Mouse (Mus musculus) lung, embryonic 14.5 days (tissue): ENCODE results near the gene Pfkp. TPM values are rescaled to one million over a fixed set of nuclear protein-coding genes. Genes with fewer than 3 reads are reported as not detected.
A peak's percentile ranks its signal among the peaks of the same experiment; 100 is the strongest.

Experiments used
- ATAC-seq: fragments of 200-750 bp; cut with Nextera tagmentation; 2 replicates; pipeline ENCODE4 v1.8.0; 2017; ENCODE audit warnings: mild to moderate bottlenecking, moderate TSS enrichment, moderate library complexity; ENCODE audit not compliant: insufficient read depth
- DNase-seq: peaks from one replicate; pipeline ENCODE4 v3.0.0-alpha.2; 2015
- H3K27ac ChIP-seq: fragments of 300-500 bp; sonication (generic); 2 replicates; pipeline ENCODE4 v1.5.1; 2014; ENCODE audit warnings: low read depth, mild to moderate bottlenecking, moderate library complexity
- H3K27me3 ChIP-seq: fragments of 300-500 bp; sonication (generic); 2 replicates; pipeline ENCODE4 v1.6.1; 2014; ENCODE audit warnings: low read length, control low read depth; ENCODE audit not compliant: insufficient read depth
- H3K36me3 ChIP-seq: fragments of 300-500 bp; sonication (generic); 2 replicates; pipeline ENCODE4 v1.6.1; 2014; ENCODE audit warnings: control low read depth; ENCODE audit not compliant: insufficient read depth
- H3K4me1 ChIP-seq: fragments of 300-500 bp; sonication (generic); 2 replicates; pipeline ENCODE4 v1.6.1; 2014; ENCODE audit warnings: antibody characterized with exemption, control low read depth; ENCODE audit not compliant: insufficient read depth
- H3K4me2 ChIP-seq: fragments of 300-500 bp; sonication (generic); 2 replicates; pipeline ENCODE4 v1.6.1; 2014; ENCODE audit warnings: mild to moderate bottlenecking
- H3K4me3 ChIP-seq: fragments of 300-500 bp; sonication (generic); 2 replicates; pipeline ENCODE4 v1.5.1; 2014; ENCODE audit warnings: low read depth, low read length
- H3K9ac ChIP-seq: fragments of 300-500 bp; sonication (generic); 2 replicates; pipeline ENCODE4 v1.6.1; 2014
- H3K9me3 ChIP-seq: fragments of 300-500 bp; sonication (generic); 2 replicates; pipeline ENCODE4 v1.6.1; 2016; ENCODE audit warnings: low read depth, low read length, control low read depth
- CTCF ChIP-seq: IDR thresholded peaks from 2 replicates; pipeline ENCODE4 v1.5.1; 2016; ENCODE audit warnings: antibody characterized with exemption, low read depth
- WGBS: fragments of 180-500 bp; shearing (Covaris S2); extraction: QIAGEN DNeasy Blood & Tissue Kit; methylation state at CpG from one replicate; pipeline ENCODE4 v1.1.7; 2014; 5-methylcytosine and 5-hydroxymethylcytosine counted together
- polyA plus RNA-seq: library from polyadenylated mRNA; unstranded; fragments of >200 nt; fragmentation: Nextera tagmentation; extraction: Ambion mirVana; gene quantifications from 2 replicates; pipeline ENCODE4 v1.2.1, GENCODE M21; 2014

Gene Pfkp
- polyA plus RNA-seq, 1 experiment from 2014 or later: 20.0 TPM

GRCm38 (mm10) chr13:6583499-6584125 lies 65.0 kb downstream of the Pfkp start:
- DNase-seq: peak; percentile 50
- Histone ChIP-seq H3K27ac (no peak overlapping the region), H3K4me3 (no peak overlapping the region), H3K36me3 (peaks cover 35% of the 10 kb centered on the region), H3K4me2 (no peak overlapping the region), H3K9ac (no peak overlapping the region), H3K9me3 (no peaks in the 10 kb centered on the region), H3K27me3 (no peaks in the 10 kb centered on the region), H3K4me1 (no peaks in the 10 kb centered on the region)
- no peak for TF ChIP-seq CTCF
- peak; percentile 45; the same call in 1 of the 2 replicates for ATAC-seq
- 50% methylated on average over 4 of the region's 4 CpGs for WGBS

- no peak overlapping the region for H3K27ac ChIP-seq
- 93% methylated on average over 6 of the region's 6 CpGs for WGBS
- H3K9me3 ChIP-seq: no peaks in the 10 kb centered on the region
- no peak overlapping the region for H3K9ac ChIP-seq
- ATAC-seq (peak; percentile 26; the same call in 1 of the 2 replicates), DNase-seq (peak; percentile 49)
- H3K4me3 ChIP-seq: no peak overlapping the region
- peak; percentile 67 for TF ChIP-seq CTCF
- no peak overlapping the region for H3K4me2 ChIP-seq
- H3K4me1 ChIP-seq: no peaks in the 10 kb centered on the region
- H3K27me3 ChIP-seq: no peaks in the 10 kb centered on the region
- peaks cover 96% of the 10 kb centered on the region for H3K36me3 ChIP-seq
These were observed 72.6 kb downstream of the Pfkp start for GRCm38 (mm10) chr13:6575920-6576509.

- WGBS: 74% methylated on average over 5 of the region's 5 CpGs
- no peak overlapping the region for H3K4me3 ChIP-seq
- ATAC-seq: no peak
These were observed 83.0 kb downstream of the Pfkp start for GRCm38 (mm10) chr13:6565571-6565970.

GRCm38 (mm10) chr13:6562409-6562808 lies 86.2 kb downstream of the Pfkp start:
- H3K4me3 ChIP-seq: no peak overlapping the region
- peaks cover 94% of the 10 kb centered on the region for H3K36me3 ChIP-seq
- no peak overlapping the region for H3K9ac ChIP-seq
- no peak overlapping the region for H3K27ac ChIP-seq
- no peaks in the 10 kb centered on the region for H3K9me3 ChIP-seq
- WGBS: 84% methylated on average over 2 of the region's 2 CpGs
- H3K4me1 ChIP-seq: no peaks in the 10 kb centered on the region
- H3K27me3 ChIP-seq: no peaks in the 10 kb centered on the region
- DNase-seq (no peak), ATAC-seq (no peak)
- H3K4me2 ChIP-seq: no peak overlapping the region
- no peak for TF ChIP-seq CTCF

More at GRCm38 (mm10) chr13:6565571-6565970, 83.0 kb downstream of the Pfkp start:
- no peak overlapping the region for H3K27ac ChIP-seq
- no peaks in the 10 kb centered on the region for H3K9me3 ChIP-seq
- H3K9ac ChIP-seq: no peak overlapping the region
- peaks cover 96% of the 10 kb centered on the region for H3K36me3 ChIP-seq
- no peak for DNase-seq
- no peak overlapping the region for H3K4me2 ChIP-seq
- no peaks in the 10 kb centered on the region for H3K27me3 ChIP-seq
- no peaks in the 10 kb centered on the region for H3K4me1 ChIP-seq
- no peak for TF ChIP-seq CTCF

- Histone ChIP-seq H3K9me3 (no peaks in the 10 kb centered on the region), H3K27me3 (no peaks in the 10 kb centered on the region), H3K4me3 (no peak overlapping the region), H3K4me1 (no peaks in the 10 kb centered on the region), H3K4me2 (no peak overlapping the region), H3K9ac (no peak overlapping the region), H3K36me3 (peaks cover 87% of the 10 kb centered on the region), H3K27ac (no peak overlapping the region)
- WGBS: 86% methylated on average over 7 of the region's 7 CpGs
- ATAC-seq (no peak), DNase-seq (no peak)
- no peak for TF ChIP-seq CTCF
These were observed 90.8 kb downstream of the Pfkp start for GRCm38 (mm10) chr13:6557771-6558170.

GRCm38 (mm10) chr13:6555656-6556055 lies 92.9 kb downstream of the Pfkp start:
- Histone ChIP-seq H3K9ac (no peak overlapping the region), H3K4me3 (no peak overlapping the region), H3K27me3 (no peaks in the 10 kb centered on the region), H3K4me2 (no peak overlapping the region), H3K36me3 (peaks cover 87% of the 10 kb centered on the region), H3K4me1 (no peaks in the 10 kb centered on the region), H3K27ac (no peak overlapping the region), H3K9me3 (no peaks in the 10 kb centered on the region)
- TF ChIP-seq CTCF: no peak
- 93% methylated on average over 11 of the region's 11 CpGs for WGBS
- DNase-seq: no peak
- no peak for ATAC-seq

- no peaks in the 10 kb centered on the region for H3K9me3 ChIP-seq
- no peak overlapping the region for H3K4me3 ChIP-seq
- DNase-seq (no peak), ATAC-seq (no peak)
- no peaks in the 10 kb centered on the region for H3K27me3 ChIP-seq
- 90% methylated on average over 2 of the region's 2 CpGs for WGBS
- H3K9ac ChIP-seq: no peak overlapping the region
- peaks cover 80% of the 10 kb centered on the region for H3K36me3 ChIP-seq
- TF ChIP-seq CTCF: peak; percentile 15; the same call in 1 of the 2 replicates
- H3K4me1 ChIP-seq: no peaks in the 10 kb centered on the region; the same call in 1 of the 2 replicates
- H3K4me2 ChIP-seq: no peak overlapping the region
- H3K27ac ChIP-seq: no peak overlapping the region
These were observed 94.9 kb downstream of the Pfkp start for GRCm38 (mm10) chr13:6553708-6554107.
